Mouse (Mus musculus): ENCODE data around the gene B3galt2.

The B3galt2 gene

DNA sequence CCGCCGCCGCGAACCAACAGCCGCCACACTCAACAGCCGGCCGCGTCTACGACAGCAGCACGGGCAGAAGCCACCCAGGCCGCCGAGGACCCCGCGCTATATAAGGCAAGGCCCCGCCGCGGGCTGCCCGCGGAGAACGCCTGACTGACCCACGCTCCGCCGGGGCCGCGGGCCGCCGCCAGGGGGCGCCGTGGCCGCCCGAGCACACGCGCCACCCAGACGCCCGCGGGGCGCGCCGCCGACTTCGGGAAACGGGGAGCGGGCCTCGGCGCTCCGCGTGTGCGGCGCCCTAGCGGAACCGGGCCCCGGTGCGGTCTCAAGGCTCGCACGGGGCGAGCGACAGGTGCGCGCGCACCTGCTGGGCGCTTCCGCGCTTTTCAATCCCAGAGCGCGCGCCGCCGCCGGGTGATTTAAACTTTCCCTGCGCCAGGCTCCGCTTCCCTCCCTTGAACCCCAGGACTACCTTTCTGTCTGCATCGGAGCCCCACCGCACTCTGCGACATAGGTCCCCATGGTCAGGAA lies 62.3 kb downstream of the B3galt2 start, which contains the start of gene Cdc73:
Gene Cdc73, minus strand, starts transcription at position 153 of the 522 bp plus-strand sequence.
- DNase-seq (ENCODE audit: low spot score): peak; percentile 85
